In genomic region chr11:69094697-69095429, GRCm38 (mm10) we compare ENCODE assay signal across 8 mouse cellular contexts. TPM values are rescaled to one million over a fixed set of nuclear protein-coding genes. Genes with fewer than 3 reads are reported as not detected.
DNase-seq lines count a peak whose midpoint lies in the region; ATAC-seq and TF ChIP-seq lines count a peak whose summit lies in the region.

Gene Per1 (plus strand): TSS chr11:69095217.

- WGBS in cerebellum, adult 2 months: under 1% methylated on average over 37 of the region's 37 CpGs
- 2% methylated on average over 37 of the region's 37 CpGs for WGBS in forebrain, postnatal 0 days
- under 1% methylated on average over 37 of the region's 37 CpGs for WGBS in lung, embryonic 16.5 days

- peak within 1 kb of the TSS; percentile 88 for H3K27ac ChIP-seq in MEL (ENCODE audit: control insufficient read depth, low read depth, low read length)
- H3K27ac ChIP-seq in cerebellum, adult 2 months (ENCODE audit: insufficient read depth, low read length): peak within 1 kb of the TSS; percentile 86
- H3K27ac ChIP-seq in forebrain, postnatal 0 days (ENCODE audit: low read depth, low read length): peak within 1 kb of the TSS; percentile 90
- H3K27ac ChIP-seq in lung, embryonic 16.5 days (ENCODE audit: low read length): peak within 1 kb of the TSS; percentile 98

- no peak for TF ChIP-seq RAD21 in MEL (IDR thresholded peaks at IDR 0.05; ENCODE audit: low read depth, low read length)

- no peak for TF ChIP-seq EP300 in MEL (IDR thresholded peaks at IDR 0.05; ENCODE audit: low read depth in 1 of 2, low read length in 2 of 2)

- H3K27me3 ChIP-seq in MEL (ENCODE audit: control insufficient read depth in 1 of 2, insufficient read depth in 2 of 2, low read length in 2 of 2): no peaks in the 10 kb centered on the region
- no peaks in the 10 kb centered on the region for H3K27me3 ChIP-seq in cerebellum, adult 2 months (ENCODE audit: control insufficient read depth, insufficient read depth, low read length)
- H3K27me3 ChIP-seq in forebrain, postnatal 0 days (ENCODE audit: insufficient read depth, low read length): no peaks in the 10 kb centered on the region
- H3K27me3 ChIP-seq in lung, embryonic 16.5 days (ENCODE audit: control insufficient read depth, insufficient read depth, low read depth, low read length): no peaks in the 10 kb centered on the region

- H3K4me2 ChIP-seq in forebrain, postnatal 0 days (ENCODE audit: low read depth): peak within 1 kb of the TSS; percentile 87
- H3K4me2 ChIP-seq in lung, embryonic 16.5 days (ENCODE audit: low read depth, low read length): peak within 1 kb of the TSS; percentile 96

- H3K36me3 ChIP-seq in MEL (ENCODE audit: control insufficient read depth in 1 of 2, insufficient read depth in 2 of 2, low read length in 2 of 2): peaks cover 6 to 10% of the 10 kb centered on the region in 2 experiments
- H3K36me3 ChIP-seq in forebrain, postnatal 0 days (ENCODE audit: insufficient read depth): peaks cover 19% of the 10 kb centered on the region
- H3K36me3 ChIP-seq in lung, embryonic 16.5 days (ENCODE audit: control insufficient read depth, insufficient read depth, low read length): peaks cover 8% of the 10 kb centered on the region; the same call in 1 of the 2 replicates

- TF ChIP-seq POLR2A in MEL (IDR thresholded peaks at IDR 0.05; ENCODE audit: control insufficient read depth in 1 of 2, insufficient read depth in 1 of 2, low read depth in 1 of 2, low read length in 2 of 2, poor library complexity in 1 of 2): peak; percentile 38 to 62; a peak in 3 of 4 replicates
- TF ChIP-seq POLR2A in cerebellum, adult 2 months (IDR thresholded peaks at IDR 0.05; ENCODE audit: borderline replicate concordance, insufficient read depth, low read length): peak; percentile 92; the same call in 1 of the 2 replicates

- peak; percentile 95 for ATAC-seq in forebrain, postnatal 0 days
- ATAC-seq in lung, embryonic 16.5 days (ENCODE audit: low read depth): peak; percentile 86

- H3K79me2 ChIP-seq in MEL (ENCODE audit: control insufficient read depth, insufficient read depth, low read length, poor library complexity): peaks cover 12% of the 10 kb centered on the region

- peak within 1 kb of the TSS; percentile 54 to 61 for H3K4me3 ChIP-seq in MEL (ENCODE audit: control insufficient read depth in 1 of 2, insufficient read depth in 1 of 2, low read depth in 2 of 2, low read length in 2 of 2)
- H3K4me3 ChIP-seq in cerebellum, adult 2 months (replicated peaks; ENCODE audit: insufficient read depth, low read depth, low read length): peak within 1 kb of the TSS; percentile 83
- H3K4me3 ChIP-seq in forebrain, postnatal 0 days (ENCODE audit: low read depth, low read length): peak within 1 kb of the TSS; percentile 42
- H3K4me3 ChIP-seq in lung, embryonic 16.5 days (ENCODE audit: low read length): peak within 1 kb of the TSS; percentile 68

- peak within 1 kb of the TSS; percentile 72 for H3K9ac ChIP-seq in MEL (ENCODE audit: control insufficient read depth, low read depth, low read length, poor library complexity, severe bottlenecking)
- peak within 1 kb of the TSS; percentile 69 for H3K9ac ChIP-seq in forebrain, postnatal 0 days
- H3K9ac ChIP-seq in lung, embryonic 16.5 days (ENCODE audit: low read length): peak within 1 kb of the TSS; percentile 86

- TF ChIP-seq CTCF in MEL (IDR thresholded peaks at IDR 0.05 in 2 of 3, conservative IDR thresholded peaks at IDR 0.05 in 1 of 3; ENCODE audit: control insufficient read depth in 1 of 3, insufficient read depth in 1 of 3, low read depth in 2 of 3, low read length in 3 of 3, poor library complexity in 1 of 3, severe bottlenecking in 1 of 3): no peak
- TF ChIP-seq CTCF in cerebellum, adult 2 months (IDR thresholded peaks at IDR 0.05; ENCODE audit: borderline replicate concordance, insufficient read depth, low read depth, low read length): no peak
- no peak; the same call in 1 of the 2 replicates for TF ChIP-seq CTCF in forebrain, postnatal 0 days (IDR thresholded peaks at IDR 0.05; ENCODE audit: low read depth)

- DNase-seq in MEL (ENCODE audit: low read depth, low spot score): peak; percentile 100
- peak; percentile 99 to 100 for DNase-seq in cerebellum, adult 2 months
- DNase-seq in forebrain, postnatal 0 days: peak; percentile 99
- peak; percentile 98 for DNase-seq in heart, postnatal 4 days
- DNase-seq in layer of hippocampus, adult 9-10 months (ENCODE audit: low spot score): peak; percentile 100
- DNase-seq in ovary, postnatal 10 days (ENCODE audit: low spot score): peak; percentile 83
- DNase-seq in thymus, postnatal 10 days (ENCODE audit: low spot score in 2 of 2): peak; percentile 95 to 99

- H3K4me1 ChIP-seq in MEL (ENCODE audit: control insufficient read depth in 1 of 2, insufficient read depth in 2 of 2, low read length in 2 of 2): peaks cover 15 to 18% of the 10 kb centered on the region in 2 experiments
- H3K4me1 ChIP-seq in cerebellum, adult 2 months (ENCODE audit: control insufficient read depth, insufficient read depth, low read length): peaks cover 17% of the 10 kb centered on the region
- H3K4me1 ChIP-seq in forebrain, postnatal 0 days (ENCODE audit: insufficient read depth): peaks cover 32% of the 10 kb centered on the region
- peaks cover 36% of the 10 kb centered on the region for H3K4me1 ChIP-seq in lung, embryonic 16.5 days (replicated peaks; ENCODE audit: control insufficient read depth, insufficient read depth, low read length)

- H3K9me3 ChIP-seq in MEL (replicated peaks; ENCODE audit: insufficient read depth, low read length): no peaks in the 10 kb centered on the region
- H3K9me3 ChIP-seq in forebrain, postnatal 0 days (ENCODE audit: low read length): no peaks in the 10 kb centered on the region
- H3K9me3 ChIP-seq in lung, embryonic 16.5 days (ENCODE audit: control insufficient read depth, low read length): no peaks in the 10 kb centered on the region

TF ChIP-seq in MEL, 35 proteins besides CTCF, POLR2A, EP300 and RAD21 (continues in another document):
- TF ChIP-seq POLR2AphosphoS2 (IDR thresholded peaks at IDR 0.05; ENCODE audit: low read length) (peak; percentile 50; the same call in 1 of the 2 replicates), BHLHE40 (IDR thresholded peaks at IDR 0.05; ENCODE audit: borderline replicate concordance, low read depth, low read length) (peak; percentile 98), ELF1 (IDR thresholded peaks at IDR 0.05; ENCODE audit: low read depth, low read length) (peak; percentile 92), ZC3H11A (IDR thresholded peaks at IDR 0.05; ENCODE audit: low read depth, low read length) (no peak), MXI1 (IDR thresholded peaks at IDR 0.05; ENCODE audit: low read depth, low read length) (peak; percentile 100), GABPA (IDR thresholded peaks at IDR 0.05; ENCODE audit: low read depth, low read length) (no peak), NELFE (IDR thresholded peaks at IDR 0.05; ENCODE audit: low read depth, low read length) (peak; percentile 59), ZMIZ1 (IDR thresholded peaks at IDR 0.05; ENCODE audit: low read depth, low read length) (no peak; the same call in 1 of the 2 replicates), E2F4 (IDR thresholded peaks at IDR 0.05; ENCODE audit: borderline replicate concordance, low read depth, low read length) (no peak), GATA1 (IDR thresholded peaks at IDR 0.05; ENCODE audit: low read depth, low read length) (peak; percentile 46; the same call in 1 of the 2 replicates), MEF2A (IDR thresholded peaks at IDR 0.05; ENCODE audit: extremely low read depth, insufficient replicate concordance, low read depth, low read length, poor library complexity, severe bottlenecking) (no peak), MAX (IDR thresholded peaks at IDR 0.05; ENCODE audit: low read length) (peak; percentile 100), USF1 (IDR thresholded peaks at IDR 0.05; ENCODE audit: low read depth, low read length) (peak; percentile 96), POLR2AphosphoS5 (IDR thresholded peaks at IDR 0.05; ENCODE audit: borderline replicate concordance, low read depth, low read length) (no peak), KAT2A (conservative IDR thresholded peaks at IDR 0.05; ENCODE audit: low read depth, low read length) (peak; percentile 68), ETS1 (IDR thresholded peaks at IDR 0.05; ENCODE audit: low read depth, low read length) (peak; percentile 89), SIN3A (IDR thresholded peaks at IDR 0.05; ENCODE audit: low read length) (peak; percentile 100), ZNF384 (IDR thresholded peaks at IDR 0.05; ENCODE audit: low read depth, low read length) (no peak), MAZ (IDR thresholded peaks at IDR 0.05; ENCODE audit: low read depth, low read length) (peak; percentile 89; the same call in 1 of the 2 replicates), CHD1 (IDR thresholded peaks at IDR 0.05; ENCODE audit: low read depth, low read length) (no peak), TBP (IDR thresholded peaks at IDR 0.05; ENCODE audit: low read depth, low read length) (no peak), MYC (IDR thresholded peaks at IDR 0.05; ENCODE audit: low read depth, low read length) (peak; percentile 99), HCFC1 (IDR thresholded peaks at IDR 0.05; ENCODE audit: low read depth, low read length) (peak; percentile 92), TAL1 (IDR thresholded peaks at IDR 0.05; ENCODE audit: low read length) (no peak), MYB (IDR thresholded peaks at IDR 0.05; ENCODE audit: low read depth, low read length) (no peak), USF2 (IDR thresholded peaks at IDR 0.05; ENCODE audit: borderline replicate concordance in 1 of 2, insufficient read depth in 1 of 2, low read depth in 1 of 2, low read length in 2 of 2) (peak in 1 of 2 experiments; percentile 72; a peak in 2 of 4 replicates), NRF1 (IDR thresholded peaks at IDR 0.05; ENCODE audit: insufficient read depth, low read depth, low read length, poor library complexity, severe bottlenecking) (peak; percentile 96), JUND (IDR thresholded peaks at IDR 0.05; ENCODE audit: low read depth, low read length) (0 out of 2 replicates have a peak, but pooled peaks have one; percentile 32), TCF12 (IDR thresholded peaks at IDR 0.05; ENCODE audit: low read depth, low read length) (peak; percentile 28; the same call in 1 of the 2 replicates), CHD2 (IDR thresholded peaks at IDR 0.05; ENCODE audit: low read length) (peak; percentile 90)

RNA-seq across cellular contexts. Expression of gene Per1, which starts in this region (rescaled TPM):
- 4.5 and 5.6 TPM in 2 replicates for total RNA-seq in MEL (2012; rRNA removed)
- 10 to 100 TPM in 1 of 2 experiments, not detected in 1; 34.9 TPM for polyA plus RNA-seq in MEL (2012; ENCODE audit: insufficient read depth in 1 of 2, insufficient read length in 2 of 2, low read depth in 1 of 2, low replicate concordance in 2 of 2, missing spikeins in 1 of 2)
- polyA plus RNA-seq in cerebellum, adult 2 months (2012; rRNA removed): 34.4 and 37.2 TPM in 2 replicates
- total RNA-seq in forebrain, postnatal 0 days (2014; rRNA removed): 16.5 and 38.3 TPM in 2 replicates
- 15.2 and 16.7 TPM in 2 replicates for polyA plus RNA-seq in forebrain, postnatal 0 days (2015; fragmentation: Nextera tagmentation; extraction: Ambion mirVana)
- total RNA-seq in heart, postnatal 4 days (2021): 10 to 100 TPM; 42.6 to 55.6 TPM
- 31.1 and 32.4 TPM in 2 replicates for polyA plus RNA-seq in lung, embryonic 16.5 days (2015; fragmentation: Nextera tagmentation; extraction: Ambion mirVana)

Comparison
In these comparisons a context has a peak if more than half of its experiments do, and no peak if none do; other contexts are left out.
1. Peak in every context shown above with its lines: DNase-seq, ATAC-seq, H3K4me3 ChIP-seq and H3K27ac ChIP-seq.